Mouse (Mus musculus) liver, embryonic 12.5 days (tissue): Measurements from ENCODE around the gene Ifi35. TPM values are rescaled to one million over a fixed set of nuclear protein-coding genes. Genes with fewer than 3 reads are reported as not detected.
"Not testable (repeated sequence)": the region's sequence is repeated elsewhere in the genome, so short reads cannot be mapped to it uniquely, and the experiment has no call there.

Experiments
- ATAC-seq: fragments of 200-750 bp; cut with Nextera tagmentation; 2 replicates; pipeline ENCODE4 v1.8.0; 2017; ENCODE audit warnings: moderate number of reproducible peaks, mild to moderate bottlenecking, moderate library complexity
- H3K27ac ChIP-seq: fragments of 300-500 bp; sonication (generic); 2 replicates; pipeline ENCODE4 v1.5.1; 2016; ENCODE audit warnings: mild to moderate bottlenecking
- H3K27me3 ChIP-seq: fragments of 300-500 bp; sonication (generic); replicated peaks from 2 replicates; pipeline ENCODE4 v1.6.1; 2016; ENCODE audit warnings: mild to moderate bottlenecking, moderate library complexity
- H3K36me3 ChIP-seq: fragments of 300-500 bp; sonication (generic); 2 replicates; pipeline ENCODE4 v1.6.1; 2016; ENCODE audit warnings: mild to moderate bottlenecking, moderate library complexity
- H3K4me1 ChIP-seq: fragments of 300-500 bp; sonication (generic); 2 replicates; pipeline ENCODE4 v1.6.1; 2016
- H3K4me2 ChIP-seq: fragments of 300-500 bp; sonication (generic); 2 replicates; pipeline ENCODE4 v1.6.1; 2016; ENCODE audit warnings: mild to moderate bottlenecking, moderate library complexity
- H3K4me3 ChIP-seq: fragments of 300-500 bp; sonication (generic); 2 replicates; pipeline ENCODE4 v1.5.1; 2016; ENCODE audit warnings: mild to moderate bottlenecking, moderate library complexity
- H3K9ac ChIP-seq: fragments of 300-500 bp; sonication (generic); 2 replicates; pipeline ENCODE4 v1.6.1; 2016; ENCODE audit warnings: mild to moderate bottlenecking, moderate library complexity
- H3K9me3 ChIP-seq: fragments of 300-500 bp; sonication (generic); replicated peaks from 2 replicates; pipeline ENCODE4 v1.6.1; 2016; ENCODE audit warnings: mild to moderate bottlenecking, moderate library complexity
- WGBS: fragments of 180-500 bp; shearing (Covaris S2); methylation state at CpG from one replicate; pipeline ENCODE4 v1.1.7; 2016; ENCODE audit not compliant: insufficient replicate concordance; 5-methylcytosine and 5-hydroxymethylcytosine counted together
- polyA plus RNA-seq: library from polyadenylated mRNA; unstranded; fragments of >200 nt; fragmentation: Nextera tagmentation; extraction: Ambion mirVana; gene quantifications from 2 replicates; pipeline ENCODE4 v1.2.1, GENCODE M21; 2016

Gene Ifi35
- polyA plus RNA-seq, 1 experiment from 2014 or later: 35.8 TPM

DNA sequence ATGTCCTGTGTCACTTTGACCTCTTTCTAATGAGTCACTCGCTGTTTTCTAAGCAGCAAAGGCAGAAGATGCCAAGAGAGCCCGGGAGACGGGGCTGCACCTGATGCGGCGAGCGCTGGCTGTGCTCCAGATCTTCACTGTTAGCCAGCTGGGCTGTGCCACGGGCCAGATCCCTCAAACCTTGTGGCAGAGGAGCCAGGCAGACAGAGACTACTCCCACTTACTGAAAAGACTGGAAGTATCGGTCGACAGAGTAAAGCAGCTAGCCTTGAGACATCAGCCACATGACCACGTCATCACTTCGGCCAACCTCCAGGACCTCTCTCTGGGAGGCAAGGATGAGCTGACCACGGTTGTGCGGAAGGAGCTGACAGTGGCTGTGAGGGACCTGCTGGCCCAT is 14.8 kb upstream of the Ifi35 start:
- 90% methylated on average over 13 of the region's 13 CpGs for WGBS
- Histone ChIP-seq H3K27ac (no peak overlapping the region), H3K4me3 (no peak overlapping the region), H3K27me3 (no peaks in the 10 kb centered on the region), H3K9me3 (no peaks in the 10 kb centered on the region), H3K4me1 (peaks cover 8% of the 10 kb centered on the region), H3K36me3 (peaks cover 72% of the 10 kb centered on the region), H3K4me2 (no peak overlapping the region), H3K9ac (no peak overlapping the region)
- ATAC-seq: no peak

DNA sequence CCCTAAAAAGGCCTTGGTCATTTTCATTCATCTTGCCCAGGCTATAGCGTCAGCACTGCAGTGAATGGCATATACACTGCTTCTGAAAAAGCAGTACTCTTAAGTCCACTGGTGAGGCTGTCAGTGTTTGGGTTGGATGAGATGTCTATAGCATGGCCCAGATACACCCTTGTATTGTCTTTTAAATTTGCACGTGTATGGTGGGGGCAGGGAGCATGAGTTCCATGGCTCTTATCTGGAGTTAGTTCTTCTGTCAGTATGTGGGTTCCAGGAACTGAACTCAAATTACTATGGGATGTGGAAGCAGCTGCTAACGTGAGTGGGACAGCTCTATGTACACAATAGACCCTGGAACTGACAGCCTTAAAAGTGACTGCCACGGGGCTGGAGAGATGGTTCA is 12.4 kb upstream of the Ifi35 start:
- 0 out of 2 replicates have a peak, but pooled peaks have one; percentile 35 for ATAC-seq
- 45% methylated on average over 4 of the region's 4 CpGs for WGBS
- H3K4me1 ChIP-seq: peaks cover 8% of the 10 kb centered on the region
- peaks cover 50% of the 10 kb centered on the region for H3K36me3 ChIP-seq
- H3K9ac ChIP-seq: no peak overlapping the region
- H3K27me3 ChIP-seq: no peaks in the 10 kb centered on the region
- H3K4me2 ChIP-seq: no peak overlapping the region
- H3K4me3 ChIP-seq: no peak overlapping the region
- no peak overlapping the region for H3K27ac ChIP-seq
- H3K9me3 ChIP-seq: no peaks in the 10 kb centered on the region

DNA sequence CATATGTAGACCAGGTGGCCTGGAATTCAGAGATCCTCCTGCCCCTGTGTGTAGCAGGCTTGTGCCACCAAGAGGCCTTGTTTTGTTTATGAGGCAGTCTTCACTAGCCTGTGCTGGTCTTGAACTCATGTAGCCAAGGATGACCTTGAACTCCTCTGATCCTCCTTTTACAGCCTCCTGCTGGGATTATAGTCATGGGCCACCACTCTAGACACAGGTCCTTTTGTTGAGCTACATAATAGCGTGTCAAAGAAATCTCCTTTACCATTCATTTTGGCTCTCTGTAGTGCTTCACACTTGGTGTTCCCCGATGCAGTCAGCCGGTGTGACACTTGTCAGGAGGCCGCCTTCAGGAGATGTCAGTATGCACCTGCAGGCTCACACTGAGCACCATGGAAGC is 11.3 kb upstream of the Ifi35 start:
- Histone ChIP-seq H3K27me3 (no peaks in the 10 kb centered on the region), H3K4me2 (no peak overlapping the region), H3K27ac (no peak overlapping the region), H3K9me3 (no peaks in the 10 kb centered on the region), H3K36me3 (peaks cover 40% of the 10 kb centered on the region), H3K4me3 (no peak overlapping the region), H3K4me1 (peaks cover 8% of the 10 kb centered on the region), H3K9ac (no peak overlapping the region)
- 81% methylated on average over 4 of the region's 4 CpGs for WGBS
- no peak for ATAC-seq

DNA sequence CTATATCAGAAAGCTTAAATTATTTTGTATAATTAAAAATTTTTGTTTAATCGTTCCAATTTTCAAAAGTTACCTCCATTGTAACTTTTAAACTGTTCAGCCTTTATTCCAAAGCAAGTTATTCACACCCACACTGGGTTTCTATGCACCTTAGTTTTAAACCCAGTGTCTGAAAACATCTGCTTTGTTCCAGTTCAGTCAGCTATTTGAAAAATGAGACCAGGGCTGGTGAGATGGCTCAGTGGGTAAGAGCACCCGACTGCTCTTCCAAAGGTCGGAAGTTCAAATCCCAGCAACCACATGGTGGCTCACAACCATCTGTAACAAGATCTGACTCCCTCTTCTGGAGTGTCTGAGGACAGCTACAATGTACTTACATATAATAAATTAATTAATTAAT is 10.2 kb upstream of the Ifi35 start:
- H3K4me3 ChIP-seq, ATAC-seq: not testable (repeated sequence)

DNA sequence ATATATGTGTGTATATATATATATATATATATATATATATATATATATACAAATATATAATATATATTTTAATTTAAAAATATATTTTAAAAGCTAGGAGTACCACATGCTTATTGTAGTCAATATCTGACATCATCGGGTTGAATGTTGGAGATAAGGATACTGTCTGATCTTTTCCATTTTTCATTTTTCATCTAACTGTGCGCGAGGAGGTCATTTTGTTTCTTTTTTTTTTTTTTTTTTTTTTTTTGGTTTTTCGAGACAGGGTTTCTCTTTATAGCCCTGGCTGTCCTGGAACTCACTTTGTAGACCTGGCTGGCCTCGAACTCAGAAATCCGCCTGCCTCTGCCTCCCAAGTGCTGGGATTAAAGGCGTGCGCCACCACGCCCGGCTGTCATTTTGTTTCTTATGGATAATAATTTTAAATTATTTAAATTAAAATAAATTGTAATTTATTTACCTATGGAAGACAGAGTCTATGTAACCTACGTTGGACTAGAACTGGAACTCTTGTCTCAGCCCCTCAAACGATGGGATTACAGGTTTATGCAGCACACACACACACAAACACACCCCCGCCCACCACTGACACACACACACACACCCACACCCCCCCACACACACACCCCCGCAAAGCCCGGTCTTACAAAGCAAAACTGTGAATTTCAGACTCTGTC is 6.6 kb upstream of the Ifi35 start:
- Histone ChIP-seq H3K4me3 (peak overlapping the region; percentile 89), H3K36me3 (peaks cover 36% of the 10 kb centered on the region), H3K4me1 (peaks cover 28% of the 10 kb centered on the region), H3K4me2 (peak overlapping the region; percentile 90), H3K27ac (peak overlapping the region; percentile 83; the same call in 1 of the 2 replicates), H3K9ac (peak overlapping the region; percentile 66; the same call in 1 of the 2 replicates)
- not testable (repeated sequence) for H3K27me3 ChIP-seq, H3K9me3 ChIP-seq, ATAC-seq
- 23% methylated on average over 15 of the region's 15 CpGs for WGBS

More for the DNA sequence above, 10.2 kb upstream of the Ifi35 start:
- H3K27ac ChIP-seq, H3K27me3 ChIP-seq, H3K9ac ChIP-seq, H3K9me3 ChIP-seq, H3K4me2 ChIP-seq: not testable (repeated sequence)
- Histone ChIP-seq H3K4me1 (peaks cover 10% of the 10 kb centered on the region), H3K36me3 (peaks cover 33% of the 10 kb centered on the region)
- WGBS: 36% methylated on average over 3 of the region's 3 CpGs

DNA sequence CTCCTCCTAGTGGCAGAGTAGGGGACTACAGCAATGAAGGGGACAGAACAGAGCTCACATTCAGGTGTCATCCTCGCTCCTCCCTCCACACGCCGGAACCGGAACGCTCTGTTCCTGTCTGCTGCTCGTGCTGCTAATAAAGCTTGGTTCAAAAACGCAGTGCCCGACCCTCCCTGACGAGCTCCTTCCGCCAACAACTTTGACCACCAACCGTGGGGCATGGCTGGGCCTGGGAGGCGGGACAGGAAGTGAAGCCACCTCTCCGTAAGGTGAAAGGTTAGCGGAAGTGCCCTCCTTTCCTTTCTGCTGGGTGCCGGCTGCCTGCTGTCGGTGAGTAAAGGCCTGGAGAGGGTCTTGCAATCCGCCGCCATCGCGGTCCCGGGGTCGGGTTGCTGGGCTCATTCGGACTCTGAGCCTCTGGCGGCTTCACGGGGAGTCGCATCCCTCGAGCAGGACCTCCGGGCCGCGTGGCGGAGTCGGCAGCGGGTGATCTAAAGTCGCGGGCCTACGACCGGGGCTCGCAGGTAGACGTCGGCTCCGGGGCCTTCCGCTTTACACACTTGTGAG is 6.0 kb upstream of the Ifi35 start, which contains the start of gene Rpl27:
Gene Rpl27, plus strand, starts transcription at position 172 of the 567 bp plus-strand sequence.
- H3K4me1 ChIP-seq: peaks cover 28% of the 10 kb centered on the region
- no peaks in the 10 kb centered on the region for H3K9me3 ChIP-seq
- peaks cover 36% of the 10 kb centered on the region for H3K36me3 ChIP-seq
- peak; percentile 97 for ATAC-seq
- H3K9ac ChIP-seq: peak within 1 kb of the TSS; percentile 92
- under 1% methylated on average over 42 of the region's 42 CpGs for whole genome bisulfite sequencing
- H3K4me3 ChIP-seq: peak within 1 kb of the TSS; percentile 89
- peak within 1 kb of the TSS; percentile 90 for H3K4me2 ChIP-seq
- H3K27me3 ChIP-seq: no peaks in the 10 kb centered on the region
- peak within 1 kb of the TSS; percentile 83 for H3K27ac ChIP-seq

DNA sequence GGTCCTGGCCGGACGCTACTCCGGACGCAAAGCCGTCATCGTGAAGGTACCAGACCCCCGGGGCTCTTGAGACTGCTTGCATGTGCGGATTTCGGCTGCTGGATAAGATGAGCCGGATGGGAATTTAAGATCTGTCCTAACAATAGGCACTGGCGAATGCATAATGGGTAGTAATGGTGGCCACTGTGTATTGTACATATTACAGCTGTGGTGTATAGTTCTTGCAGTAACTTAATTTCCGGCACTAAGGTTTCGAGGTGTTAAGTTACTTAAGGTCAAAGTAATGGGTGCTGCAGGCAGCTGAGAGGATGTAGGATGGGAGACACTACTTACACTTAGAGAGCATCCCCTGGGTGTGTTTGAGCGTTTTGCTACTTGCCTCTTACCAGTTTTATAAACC is 5.4 kb upstream of the Ifi35 start:
- peak overlapping the region; percentile 89 for H3K4me3 ChIP-seq
- no peaks in the 10 kb centered on the region for H3K9me3 ChIP-seq
- no peak for ATAC-seq
- H3K27me3 ChIP-seq: no peaks in the 10 kb centered on the region
- H3K27ac ChIP-seq: peak overlapping the region; percentile 83
- peaks cover 33% of the 10 kb centered on the region for H3K4me1 ChIP-seq
- peaks cover 36% of the 10 kb centered on the region for H3K36me3 ChIP-seq
- H3K4me2 ChIP-seq: peak overlapping the region; percentile 90
- H3K9ac ChIP-seq: peak overlapping the region; percentile 92
- 2% methylated on average over 14 of the region's 14 CpGs for WGBS

DNA sequence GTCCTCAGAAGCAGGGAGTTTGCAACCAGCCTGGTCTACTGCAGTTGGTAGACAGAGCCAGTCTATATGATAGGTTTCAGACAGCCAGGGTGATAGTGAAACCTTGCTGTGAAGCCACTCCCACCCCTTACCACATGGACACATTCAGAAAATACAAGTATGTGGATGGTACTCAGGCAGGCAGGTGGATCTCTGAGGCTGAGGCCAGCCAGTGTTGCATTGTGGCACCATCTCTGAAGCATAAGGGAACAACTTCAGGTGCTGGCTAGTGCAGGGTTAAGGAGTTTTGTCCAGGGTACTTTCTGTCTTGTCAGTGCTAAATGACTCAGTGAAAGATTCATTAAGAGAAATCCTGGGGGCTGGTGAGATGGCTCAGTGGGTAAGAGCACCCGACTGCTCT is 1.9 kb upstream of the Ifi35 start:
- H3K4me2 ChIP-seq: no peak overlapping the region
- no peak overlapping the region for H3K9ac ChIP-seq
- no peak for ATAC-seq
- H3K27me3 ChIP-seq: no peaks in the 10 kb centered on the region
- WGBS: 54% methylated on average over 1 of the region's 1 CpGs
- peak overlapping the region; percentile 71 for H3K27ac ChIP-seq
- peaks cover 36% of the 10 kb centered on the region for H3K36me3 ChIP-seq
- H3K9me3 ChIP-seq: no peaks in the 10 kb centered on the region
- H3K4me1 ChIP-seq: peaks cover 66% of the 10 kb centered on the region
- H3K4me3 ChIP-seq: no peak overlapping the region

DNA sequence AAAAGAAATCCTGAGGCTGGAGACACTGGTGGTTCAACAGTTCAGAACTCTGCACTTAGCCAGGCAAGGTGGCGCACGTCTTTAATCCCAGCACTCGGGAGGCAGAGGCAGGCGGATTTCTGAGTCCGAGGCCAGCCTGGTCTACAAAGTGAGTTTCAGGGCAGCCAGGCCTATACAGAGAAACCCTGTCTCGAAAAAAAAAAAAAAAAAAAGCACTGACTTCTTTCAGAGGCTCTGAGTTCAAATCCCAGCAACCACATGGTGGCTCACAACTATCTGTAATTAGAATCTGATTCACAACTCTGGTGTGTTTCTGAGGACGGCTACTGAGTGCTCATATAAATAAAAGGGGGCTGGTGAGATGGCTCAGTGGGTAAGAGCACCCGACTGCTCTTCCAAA is 1.3 kb upstream of the Ifi35 start:
- Histone ChIP-seq H3K4me1 (peaks cover 71% of the 10 kb centered on the region), H3K36me3 (peaks cover 36% of the 10 kb centered on the region)
- not testable (repeated sequence) for H3K27me3 ChIP-seq, H3K9me3 ChIP-seq, H3K4me3 ChIP-seq, H3K4me2 ChIP-seq, H3K9ac ChIP-seq, ATAC-seq, H3K27ac ChIP-seq
- 78% methylated on average over 8 of the region's 8 CpGs for WGBS

DNA sequence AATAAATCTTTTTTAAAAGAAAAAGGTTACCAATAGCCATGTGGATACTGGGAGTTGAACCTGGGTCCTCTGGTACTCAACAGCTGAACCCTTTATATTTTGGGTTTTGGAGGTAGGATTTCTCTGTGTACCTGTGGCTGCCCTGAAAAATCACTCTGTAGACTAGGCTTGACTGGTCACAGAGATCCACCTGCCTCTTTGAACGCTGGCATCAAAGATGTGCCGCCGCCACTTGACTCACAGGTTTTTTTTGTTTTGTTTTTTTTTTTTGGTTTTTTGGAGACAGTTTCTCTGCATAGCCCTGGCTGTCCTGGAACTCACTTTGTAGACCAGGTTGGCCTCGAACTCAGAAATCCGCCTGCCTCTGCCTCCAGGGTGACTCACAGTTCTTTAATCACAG is 421 bp upstream of the Ifi35 start:
- 79% methylated on average over 5 of the region's 5 CpGs for WGBS
- H3K9me3 ChIP-seq: no peaks in the 10 kb centered on the region
- H3K4me1 ChIP-seq: peaks cover 79% of the 10 kb centered on the region

DNA sequence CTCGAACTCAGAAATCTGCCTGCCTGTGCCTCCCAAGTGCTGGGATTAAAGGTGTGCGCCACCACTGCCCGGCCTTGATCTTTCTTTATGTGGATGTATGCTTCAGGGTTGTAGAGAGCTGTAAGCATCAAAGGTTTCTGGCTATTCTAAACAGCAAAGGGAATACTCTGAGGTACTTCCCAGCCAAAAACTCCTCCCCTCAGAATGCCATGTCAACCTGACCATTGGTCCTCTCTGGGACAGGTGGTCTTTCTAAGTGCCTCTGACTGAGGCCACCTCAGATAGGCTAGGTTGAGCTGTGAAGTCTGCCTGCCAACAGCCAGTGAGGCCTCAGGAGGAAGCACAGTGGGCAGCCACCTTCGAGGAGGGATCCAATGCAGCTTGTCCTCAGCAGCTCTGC is 692 bp downstream of the Ifi35 start:
- no peaks in the 10 kb centered on the region for H3K27me3 ChIP-seq
- H3K4me3 ChIP-seq: peak overlapping the region; percentile 81
- H3K36me3 ChIP-seq: peaks cover 31% of the 10 kb centered on the region
- peak overlapping the region; percentile 85 for H3K9ac ChIP-seq
- peaks cover 68% of the 10 kb centered on the region for H3K4me1 ChIP-seq
- peak overlapping the region; percentile 85 for H3K4me2 ChIP-seq
- H3K27ac ChIP-seq: peak overlapping the region; percentile 96
- ATAC-seq: peak; percentile 36; the same call in 1 of the 2 replicates
- 42% methylated on average over 4 of the region's 4 CpGs for WGBS
- no peaks in the 10 kb centered on the region for H3K9me3 ChIP-seq

More for the DNA sequence above, 421 bp upstream of the Ifi35 start:
- ATAC-seq: no peak
- Histone ChIP-seq H3K27ac (peak overlapping the region; percentile 96), H3K9ac (no peak overlapping the region; the same call in 1 of the 2 replicates), H3K27me3 (no peaks in the 10 kb centered on the region), H3K4me2 (peak overlapping the region; percentile 85), H3K36me3 (peaks cover 35% of the 10 kb centered on the region), H3K4me3 (peak overlapping the region; percentile 81)

DNA sequence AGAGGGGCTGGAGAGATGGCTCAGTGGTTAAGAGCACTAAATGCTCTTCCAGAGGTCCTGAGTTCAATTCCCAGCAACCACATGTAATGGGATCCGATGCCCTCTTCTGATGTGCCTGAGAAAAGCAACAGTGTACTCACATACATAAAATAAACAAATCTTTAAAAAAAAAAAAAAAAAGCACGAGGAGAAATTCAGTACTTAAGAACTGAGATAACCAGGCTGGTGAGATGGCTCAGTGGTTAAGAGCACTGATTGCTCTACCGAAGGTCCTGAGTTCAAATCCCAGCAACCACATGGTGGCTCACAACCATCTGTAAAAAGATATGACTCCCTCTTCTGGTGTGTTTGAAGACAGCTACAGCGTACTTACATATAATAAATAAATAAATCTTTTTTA is 1.4 kb downstream of the Ifi35 start:
- ATAC-seq, H3K27me3 ChIP-seq, H3K9me3 ChIP-seq: not testable (repeated sequence)
- peak overlapping the region; percentile 81 for H3K4me3 ChIP-seq
- peaks cover 61% of the 10 kb centered on the region for H3K4me1 ChIP-seq
- peaks cover 25% of the 10 kb centered on the region for H3K36me3 ChIP-seq
- H3K4me2 ChIP-seq: peak overlapping the region; percentile 85
- H3K27ac ChIP-seq: peak overlapping the region; percentile 96
- H3K9ac ChIP-seq: 0 out of 2 replicates have a peak overlapping the region, but pooled peaks have one; percentile 85
- 65% methylated on average over 4 of the region's 4 CpGs for WGBS
